Mouse (Mus musculus) embryo, embryonic 10 days (tissue): ENCODE measurements around the gene Nelfcd.

Experiments
- DNase-seq: peaks from one replicate; pipeline ENCODE4 v3.0.0-alpha.2; 2015; ENCODE audit warnings: low spot score

Gene Nelfcd

DNA sequence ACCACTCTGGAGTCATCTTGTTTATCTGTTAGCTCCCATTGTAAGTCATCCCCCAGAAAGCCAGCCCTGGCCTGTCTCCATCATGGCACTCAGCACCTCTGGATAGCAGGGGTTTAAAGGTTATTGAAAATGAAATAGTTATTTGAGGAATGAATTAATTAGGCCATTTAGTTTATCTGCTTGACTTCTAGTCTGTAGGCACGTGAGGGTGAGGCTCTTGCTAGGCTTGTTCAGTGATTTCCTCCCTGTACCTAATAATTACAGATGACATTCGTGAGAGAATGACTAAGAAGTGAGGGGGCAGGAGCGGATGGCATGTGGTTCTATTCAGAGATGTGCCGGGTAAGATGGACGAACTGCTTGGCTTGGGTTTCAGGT is 57.9 kb downstream of the Nelfcd start:
- DNase-seq: no peak
